Mouse (Mus musculus) testis, adult 2 months (tissue): Measurements from ENCODE around the gene Mrpl49.

ENCODE experiments used
- CTCF ChIP-seq: fragments of 200-500 bp; IDR thresholded peaks from 2 replicates; pipeline ENCODE4 v1.5.1; 2012; ENCODE audit warnings: low read depth, mild to moderate bottlenecking, inconsistent platforms, low read length, moderate library complexity; ENCODE audit not compliant: control insufficient read depth, insufficient read depth, insufficient replicate concordance
- POLR2A ChIP-seq: fragments of 200-500 bp; IDR thresholded peaks from 2 replicates; pipeline ENCODE4 v1.6.1; 2012; ENCODE audit warnings: low read depth, mild to moderate bottlenecking, inconsistent platforms, low read length, moderate library complexity; ENCODE audit not compliant: control insufficient read depth

- TF ChIP-seq POLR2A (no peak), CTCF (no peak)
These were observed 21.5 kb downstream of the Mrpl49 start for GRCm38 (mm10) chr19:6035966-6036585.
